Mouse (Mus musculus): ENCODE results near the gene Igsf21. TPM values are rescaled to one million over a fixed set of nuclear protein-coding genes. Genes with fewer than 3 reads are reported as not detected.

The Igsf21 gene
- polyA plus RNA-seq, 1 experiment from 2014 or later, result 0.07 TPM

GRCm38 (mm10) chr4:140023833-140024232 is 222.8 kb downstream of the Igsf21 start:
- DNase-seq (ENCODE audit: low spot score) (no peak), ATAC-seq (ENCODE audit: insufficient number of reproducible peaks, low FRiP score, low TSS enrichment, low read depth) (no peak)
- no peaks in the 10 kb centered on the region for H3K27me3 ChIP-seq (ENCODE audit: control insufficient read depth, insufficient read depth, low read length)
- H3K36me3 ChIP-seq (ENCODE audit: control insufficient read depth, insufficient read depth, low read length), result no peaks in the 10 kb centered on the region
- no peaks in the 10 kb centered on the region for H3K4me1 ChIP-seq (ENCODE audit: control insufficient read depth, insufficient read depth, low read length)
- 78% methylated on average over 6 of the region's 6 CpGs for WGBS
- no peak overlapping the region for H3K4me2 ChIP-seq (ENCODE audit: low read depth, severe bottlenecking)
- no peak overlapping the region for H3K4me3 ChIP-seq (ENCODE audit: low read depth, low read length)
- no peak overlapping the region for H3K27ac ChIP-seq (replicated peaks; ENCODE audit: low read depth, low read length)
- no peaks in the 10 kb centered on the region for H3K9me3 ChIP-seq (ENCODE audit: control insufficient read depth, low read length)
- H3K9ac ChIP-seq (ENCODE audit: low read length), result no peak overlapping the region

GRCm38 (mm10) chr4:140015916-140016315 is 230.7 kb downstream of the Igsf21 start:
- DNase-seq (ENCODE audit: low spot score), result no peak
- Histone ChIP-seq H3K4me3 (ENCODE audit: low read depth, low read length) (no peak overlapping the region), H3K36me3 (ENCODE audit: control insufficient read depth, insufficient read depth, low read length) (no peaks in the 10 kb centered on the region), H3K27me3 (ENCODE audit: control insufficient read depth, insufficient read depth, low read length) (no peaks in the 10 kb centered on the region), H3K9me3 (ENCODE audit: control insufficient read depth, low read length) (no peaks in the 10 kb centered on the region), H3K4me2 (ENCODE audit: low read depth, severe bottlenecking) (no peak overlapping the region), H3K4me1 (ENCODE audit: control insufficient read depth, insufficient read depth, low read length) (no peaks in the 10 kb centered on the region), H3K27ac (replicated peaks; ENCODE audit: low read depth, low read length) (no peak overlapping the region), H3K9ac (ENCODE audit: low read length) (no peak overlapping the region)
- WGBS, result 33% methylated on average over 7 of the region's 7 CpGs
- no peak for ATAC-seq (ENCODE audit: insufficient number of reproducible peaks, low FRiP score, low TSS enrichment, low read depth)

GRCm38 (mm10) chr4:140010728-140011470 is 235.7 kb downstream of the Igsf21 start:
- ATAC-seq (ENCODE audit: insufficient number of reproducible peaks, low FRiP score, low TSS enrichment, low read depth), result no peak
- Histone ChIP-seq H3K4me3 (ENCODE audit: low read depth, low read length) (no peak overlapping the region), H3K9me3 (ENCODE audit: control insufficient read depth, low read length) (no peaks in the 10 kb centered on the region), H3K4me2 (ENCODE audit: low read depth, severe bottlenecking) (no peak overlapping the region), H3K27me3 (ENCODE audit: control insufficient read depth, insufficient read depth, low read length) (peaks cover 3% of the 10 kb centered on the region; the same call in 1 of the 2 replicates), H3K36me3 (ENCODE audit: control insufficient read depth, insufficient read depth, low read length) (no peaks in the 10 kb centered on the region), H3K9ac (ENCODE audit: low read length) (no peak overlapping the region), H3K27ac (replicated peaks; ENCODE audit: low read depth, low read length) (no peak overlapping the region), H3K4me1 (ENCODE audit: control insufficient read depth, insufficient read depth, low read length) (no peaks in the 10 kb centered on the region)
- no peak for DNase-seq (ENCODE audit: low spot score)
- 78% methylated on average over 11 of the region's 11 CpGs for WGBS

GRCm38 (mm10) chr4:140004932-140005331 is 241.7 kb downstream of the Igsf21 start:
- no peak for DNase-seq (ENCODE audit: low spot score)
- no peaks in the 10 kb centered on the region for H3K9me3 ChIP-seq (ENCODE audit: control insufficient read depth, low read length)
- WGBS, result 13% methylated on average over 5 of the region's 5 CpGs
- no peaks in the 10 kb centered on the region for H3K36me3 ChIP-seq (ENCODE audit: control insufficient read depth, insufficient read depth, low read length)
- no peak overlapping the region for H3K4me3 ChIP-seq (ENCODE audit: low read depth, low read length)
- no peak for ATAC-seq (ENCODE audit: insufficient number of reproducible peaks, low FRiP score, low TSS enrichment, low read depth)
- H3K4me2 ChIP-seq (ENCODE audit: low read depth, severe bottlenecking), result no peak overlapping the region
- H3K27ac ChIP-seq (replicated peaks; ENCODE audit: low read depth, low read length), result no peak overlapping the region
- peaks cover 24% of the 10 kb centered on the region for H3K27me3 ChIP-seq (ENCODE audit: control insufficient read depth, insufficient read depth, low read length)
- H3K4me1 ChIP-seq (ENCODE audit: control insufficient read depth, insufficient read depth, low read length), result 0 out of 2 replicates have a peak, but pooled peaks cover 3% of the 10 kb centered on the region
- H3K9ac ChIP-seq (ENCODE audit: low read length), result no peak overlapping the region

- no peaks in the 10 kb centered on the region for H3K9me3 ChIP-seq (ENCODE audit: control insufficient read depth, low read length)
- H3K4me1 ChIP-seq (ENCODE audit: control insufficient read depth, insufficient read depth, low read length), result 0 out of 2 replicates have a peak, but pooled peaks cover 3% of the 10 kb centered on the region
- no peaks in the 10 kb centered on the region for H3K36me3 ChIP-seq (ENCODE audit: control insufficient read depth, insufficient read depth, low read length)
- peak overlapping the region; percentile 37 for H3K4me2 ChIP-seq (ENCODE audit: low read depth, severe bottlenecking)
- ATAC-seq (ENCODE audit: insufficient number of reproducible peaks, low FRiP score, low TSS enrichment, low read depth) (no peak), DNase-seq (ENCODE audit: low spot score) (peak; percentile 51)
- 10% methylated on average over 12 of the region's 12 CpGs for WGBS
- H3K27me3 ChIP-seq (ENCODE audit: control insufficient read depth, insufficient read depth, low read length), result peaks cover 24% of the 10 kb centered on the region
- H3K4me3 ChIP-seq (ENCODE audit: low read depth, low read length), result peak overlapping the region; percentile 15; the same call in 1 of the 2 replicates
- no peak overlapping the region for H3K27ac ChIP-seq (replicated peaks; ENCODE audit: low read depth, low read length)
- H3K9ac ChIP-seq (ENCODE audit: low read length), result no peak overlapping the region
Measured at GRCm38 (mm10) chr4:140004170-140004569, 242.4 kb downstream of the Igsf21 start.

- Histone ChIP-seq H3K9me3 (ENCODE audit: control insufficient read depth, low read length) (no peaks in the 10 kb centered on the region), H3K4me3 (ENCODE audit: low read depth, low read length) (no peak overlapping the region), H3K4me2 (ENCODE audit: low read depth, severe bottlenecking) (no peak overlapping the region), H3K9ac (ENCODE audit: low read length) (no peak overlapping the region), H3K36me3 (ENCODE audit: control insufficient read depth, insufficient read depth, low read length) (no peaks in the 10 kb centered on the region), H3K27me3 (ENCODE audit: control insufficient read depth, insufficient read depth, low read length) (peaks cover 24% of the 10 kb centered on the region), H3K27ac (replicated peaks; ENCODE audit: low read depth, low read length) (no peak overlapping the region), H3K4me1 (ENCODE audit: control insufficient read depth, insufficient read depth, low read length) (0 out of 2 replicates have a peak, but pooled peaks cover 3% of the 10 kb centered on the region)
- no peak for ATAC-seq (ENCODE audit: insufficient number of reproducible peaks, low FRiP score, low TSS enrichment, low read depth)
- DNase-seq (ENCODE audit: low spot score), result no peak
- WGBS, result 7% methylated on average over 12 of the region's 12 CpGs
Measured at GRCm38 (mm10) chr4:140002069-140002468, 244.5 kb downstream of the Igsf21 start.

GRCm38 (mm10) chr4:140000911-140001310 is 245.7 kb downstream of the Igsf21 start:
- WGBS, result 58% methylated on average over 5 of the region's 5 CpGs
- DNase-seq (ENCODE audit: low spot score) (no peak), ATAC-seq (ENCODE audit: insufficient number of reproducible peaks, low FRiP score, low TSS enrichment, low read depth) (no peak)
- Histone ChIP-seq H3K4me2 (ENCODE audit: low read depth, severe bottlenecking) (no peak overlapping the region), H3K4me1 (ENCODE audit: control insufficient read depth, insufficient read depth, low read length) (0 out of 2 replicates have a peak, but pooled peaks cover 3% of the 10 kb centered on the region), H3K9ac (ENCODE audit: low read length) (no peak overlapping the region), H3K36me3 (ENCODE audit: control insufficient read depth, insufficient read depth, low read length) (no peaks in the 10 kb centered on the region), H3K27ac (replicated peaks; ENCODE audit: low read depth, low read length) (no peak overlapping the region), H3K9me3 (ENCODE audit: control insufficient read depth, low read length) (no peaks in the 10 kb centered on the region), H3K4me3 (ENCODE audit: low read depth, low read length) (no peak overlapping the region), H3K27me3 (ENCODE audit: control insufficient read depth, insufficient read depth, low read length) (peaks cover 21% of the 10 kb centered on the region)

- no peak for ATAC-seq (ENCODE audit: insufficient number of reproducible peaks, low FRiP score, low TSS enrichment, low read depth)
- no peak overlapping the region for H3K4me2 ChIP-seq (ENCODE audit: low read depth, severe bottlenecking)
- no peak overlapping the region for H3K27ac ChIP-seq (replicated peaks; ENCODE audit: low read depth, low read length)
- peaks cover 10% of the 10 kb centered on the region for H3K27me3 ChIP-seq (ENCODE audit: control insufficient read depth, insufficient read depth, low read length)
- no peaks in the 10 kb centered on the region for H3K36me3 ChIP-seq (ENCODE audit: control insufficient read depth, insufficient read depth, low read length)
- H3K9me3 ChIP-seq (ENCODE audit: control insufficient read depth, low read length), result no peaks in the 10 kb centered on the region
- WGBS, result 67% methylated on average over 7 of the region's 7 CpGs
- no peaks in the 10 kb centered on the region for H3K4me1 ChIP-seq (ENCODE audit: control insufficient read depth, insufficient read depth, low read length)
- no peak overlapping the region for H3K9ac ChIP-seq (ENCODE audit: low read length)
- no peak overlapping the region for H3K4me3 ChIP-seq (ENCODE audit: low read depth, low read length)
- no peak for DNase-seq (ENCODE audit: low spot score)
Measured at GRCm38 (mm10) chr4:139999033-139999432, 247.6 kb downstream of the Igsf21 start.

All from limb, embryonic 11.5 days (tissue).